Mouse (Mus musculus): ENCODE results near the gene Ppp2r2d.

GRCm38 (mm10) chr7:138867286-138867685 lies 21.4 kb downstream of the Ppp2r2d start:
- TF ChIP-seq GATA1 (IDR thresholded peaks at IDR 0.05; ENCODE audit: borderline replicate concordance, low read length) (no peak), CTCF (IDR thresholded peaks at IDR 0.05; ENCODE audit: low read depth, low read length) (no peak)

Data from G1E (cell line).